Mouse (Mus musculus) stomach, postnatal 0 days (tissue): ENCODE data around the gene Jph3.

Experiments used
- CTCF ChIP-seq: IDR thresholded peaks from 2 replicates; pipeline ENCODE4 v1.5.1; 2016; ENCODE audit warnings: antibody characterized with exemption, low read depth, mild to moderate bottlenecking, moderate library complexity
- EP300 ChIP-seq: optimal IDR thresholded peaks from 2 replicates; pipeline ENCODE3; 2016; ENCODE audit warnings: antibody characterized with exemption

- TF ChIP-seq CTCF: no peak
- TF ChIP-seq EP300: no peak
Observed at GRCm38 (mm10) chr8:121792627-121793026, 63.2 kb downstream of the Jph3 start.
